Mouse (Mus musculus) right cerebral cortex, postnatal 25 days (tissue): ENCODE measurements around the gene F2rl1.
A peak's percentile ranks its signal among the peaks of the same experiment; 100 is the strongest.

Experiments used
- DNase-seq: peaks from one replicate; pipeline ENCODE4 v3.0.0; 2022

The F2rl1 gene

DNA sequence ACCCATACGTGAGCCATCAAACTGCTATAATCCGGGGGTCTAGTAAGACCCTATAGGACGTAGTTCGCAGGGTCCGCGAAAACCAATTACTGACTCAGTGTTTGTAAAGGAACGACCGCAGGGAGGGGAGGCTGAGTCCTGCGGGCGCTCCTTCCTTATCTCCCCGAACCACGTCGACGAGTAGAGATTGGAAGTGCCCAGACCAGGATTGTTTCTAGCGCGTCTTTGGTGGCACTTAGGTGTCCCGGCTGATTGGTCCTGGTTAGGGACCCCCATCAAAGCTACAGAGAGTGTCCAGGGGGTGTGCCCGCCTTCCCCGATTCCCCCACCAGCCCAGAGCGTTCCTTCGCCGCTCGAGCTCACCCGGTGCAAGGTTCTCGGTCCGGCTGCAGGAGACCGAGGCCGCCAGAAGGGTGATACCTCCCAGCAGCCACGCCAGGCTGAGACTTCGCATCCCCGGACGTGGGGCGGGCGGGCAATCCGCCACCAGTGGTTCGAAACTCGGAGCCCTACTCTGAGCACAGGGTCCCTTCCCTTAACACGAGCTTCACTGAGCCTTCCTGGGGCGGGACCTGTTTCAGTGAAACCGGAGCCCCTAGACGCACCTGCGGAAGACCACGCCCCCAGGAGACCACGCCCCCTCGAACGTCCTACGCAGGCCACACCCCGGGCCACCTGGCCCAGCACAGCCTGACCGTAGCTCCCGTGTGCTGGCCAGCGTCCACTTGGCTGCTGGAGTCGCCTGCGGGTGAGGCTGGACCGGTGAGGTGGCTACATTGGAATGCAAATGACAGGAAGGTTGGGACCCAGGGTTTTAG, at the start of gene F2rl1:
Gene F2rl1 (minus strand): TSS at position 554 of the 818 bp plus-strand sequence.
- no peak for DNase-seq

DNA sequence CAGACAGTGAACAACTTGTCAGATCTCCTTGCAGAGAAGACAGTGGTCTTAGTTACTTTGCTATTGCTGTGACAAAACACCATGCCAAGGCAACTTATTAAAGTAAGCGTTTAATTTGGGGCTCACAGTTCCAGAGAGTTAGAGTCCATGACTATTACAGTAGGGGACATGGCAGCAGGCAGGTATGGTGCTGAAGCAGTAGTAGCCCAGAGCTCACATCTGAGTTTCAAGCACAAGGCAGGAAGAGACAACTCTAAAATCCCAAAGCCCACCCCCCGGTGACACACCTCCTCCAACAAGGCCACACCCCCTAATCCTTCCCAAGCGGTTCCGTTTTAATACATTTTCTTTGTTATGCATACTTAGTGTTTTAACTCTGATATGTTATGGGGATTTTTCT, 45.9 kb upstream of the F2rl1 start:
- no peak for DNase-seq

DNA sequence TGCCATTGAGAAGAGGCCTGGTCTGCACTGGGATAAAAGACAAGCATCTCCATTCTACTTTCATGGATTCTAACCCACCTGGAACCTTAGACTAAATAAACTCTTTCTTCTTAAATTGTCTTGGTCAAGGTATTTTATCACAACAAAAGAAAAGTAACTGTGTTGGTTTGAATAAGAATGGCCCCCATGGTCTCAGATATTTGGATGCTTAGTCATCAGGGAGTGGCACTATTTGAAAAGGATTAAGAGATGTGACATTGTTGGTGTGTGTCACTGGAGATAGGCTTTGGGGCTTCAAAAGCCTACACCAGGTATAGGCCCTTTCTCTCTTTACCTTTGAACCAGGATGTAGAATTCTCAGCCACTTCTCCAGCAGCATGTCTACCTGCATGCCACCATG, 44.3 kb upstream of the F2rl1 start:
- no peak for DNase-seq

DNA sequence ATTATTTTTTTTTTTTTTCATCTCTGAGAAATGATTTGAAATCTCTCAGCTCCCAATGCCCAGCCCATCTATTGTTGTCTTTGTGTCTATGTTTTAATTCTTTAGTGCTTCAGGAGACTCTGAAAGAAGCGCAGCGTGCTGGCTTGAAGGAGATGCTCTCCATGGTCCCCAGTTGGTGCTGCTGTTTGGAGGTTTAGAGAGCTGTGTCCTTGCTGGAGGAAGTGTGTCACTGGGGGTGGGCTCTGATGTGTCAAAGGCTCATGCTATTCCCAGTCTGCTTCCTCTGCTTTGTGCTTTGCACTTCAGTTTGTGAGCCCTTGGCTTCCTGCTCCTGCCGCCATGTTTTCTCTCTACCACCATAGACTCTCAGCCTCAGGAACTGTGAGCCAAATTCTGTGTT, 43.3 kb upstream of the F2rl1 start:
- DNase-seq = no peak

DNA sequence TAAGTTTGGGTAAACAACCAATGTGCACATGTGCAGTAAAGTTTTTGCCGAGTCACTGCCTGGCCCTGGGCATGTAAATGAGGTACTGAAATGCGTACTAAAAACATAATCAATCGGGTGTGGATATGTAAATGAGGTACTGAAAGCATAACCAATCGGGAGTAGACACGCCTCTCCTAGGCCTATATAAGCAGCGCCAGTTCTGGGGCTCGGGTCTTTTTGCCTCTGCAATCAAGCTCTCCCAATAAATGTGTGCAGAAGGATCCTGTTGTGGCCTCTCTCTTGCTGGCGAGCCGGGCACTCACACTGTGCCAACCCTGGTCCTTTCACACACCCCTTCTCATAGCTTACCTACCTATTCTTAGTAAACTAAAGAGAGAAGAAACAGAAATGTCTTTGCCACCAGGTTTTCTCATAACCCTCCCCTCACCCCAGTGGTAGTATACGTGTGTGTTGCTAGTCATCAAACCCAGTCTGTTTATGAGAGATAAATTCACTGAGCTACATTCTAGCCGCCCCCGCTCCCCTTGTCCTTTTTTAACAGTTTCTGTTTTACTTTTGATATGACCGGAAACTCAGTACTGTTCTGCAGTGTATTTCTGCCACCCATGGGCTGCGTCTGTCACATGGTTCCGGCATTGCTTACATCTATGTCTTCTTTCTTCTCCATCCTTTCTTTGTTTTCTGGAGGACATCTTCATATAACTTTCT, 42.0 kb upstream of the F2rl1 start:
- no peak for DNase-seq

DNA sequence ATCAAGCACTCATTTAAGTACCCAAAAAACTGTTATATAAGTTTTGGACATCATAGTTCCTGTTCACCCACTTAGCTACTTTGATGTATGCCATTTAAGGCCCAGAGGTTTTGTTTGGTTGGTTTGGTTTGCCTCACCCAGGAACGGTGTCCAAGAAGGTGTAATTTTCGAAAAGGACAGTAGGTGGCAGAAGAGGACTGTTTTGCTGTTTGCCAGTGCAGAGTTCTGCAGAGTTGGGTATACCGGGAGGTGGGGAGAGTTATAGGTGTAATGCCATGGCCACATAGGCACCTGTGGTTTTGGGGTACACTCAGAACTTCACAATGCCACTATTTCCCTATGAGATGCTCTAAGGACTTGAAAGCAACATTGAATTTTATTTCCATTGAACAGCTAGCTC, 38.7 kb upstream of the F2rl1 start:
- peak; percentile 42 for DNase-seq

DNA sequence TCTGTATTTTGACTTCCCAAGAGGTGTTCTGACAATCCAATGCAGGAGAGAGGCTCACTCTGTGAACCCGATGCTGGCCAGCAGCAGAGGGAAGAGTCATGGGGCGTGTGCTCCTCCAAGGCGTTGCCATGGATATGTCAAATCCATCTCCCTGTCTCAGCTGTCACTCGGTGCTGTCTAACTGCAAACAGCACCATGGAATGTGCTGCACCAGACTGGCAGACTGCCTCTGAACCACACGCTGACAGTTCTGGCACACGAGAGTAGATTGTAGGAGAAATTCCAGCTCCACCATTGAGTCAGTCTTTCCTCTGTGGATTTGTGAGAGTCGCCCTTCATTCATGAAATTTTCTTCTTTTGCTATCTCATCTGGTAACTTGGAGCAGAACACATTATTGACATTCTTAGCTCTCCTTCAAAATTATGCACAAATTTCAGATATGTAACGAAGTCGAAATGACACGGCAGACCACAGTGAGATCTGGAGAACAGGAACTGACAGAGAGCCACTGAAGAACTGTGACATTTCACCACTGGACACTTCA, 38.1 kb upstream of the F2rl1 start:
- no peak for DNase-seq

DNA sequence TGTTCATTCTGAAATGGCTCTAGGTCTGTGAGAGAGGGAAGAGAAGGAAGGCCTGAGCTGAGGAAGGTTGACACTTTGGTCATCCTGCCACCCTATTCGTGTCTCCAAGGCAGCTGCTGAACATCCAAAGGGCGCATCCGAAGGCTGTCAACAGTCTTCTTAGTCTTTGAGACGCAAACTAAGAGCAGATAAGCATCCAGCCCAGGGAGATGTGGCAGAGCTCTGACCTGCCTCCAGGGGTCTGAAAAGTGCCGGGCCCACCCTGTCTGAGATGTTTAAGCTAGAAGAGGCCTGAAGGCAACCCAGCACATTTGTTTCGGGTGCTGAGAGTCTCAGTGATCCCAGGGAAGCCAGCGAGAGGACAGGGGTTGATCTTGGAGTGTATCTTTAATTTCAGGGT, 32.3 kb upstream of the F2rl1 start:
- DNase-seq = no peak

DNA sequence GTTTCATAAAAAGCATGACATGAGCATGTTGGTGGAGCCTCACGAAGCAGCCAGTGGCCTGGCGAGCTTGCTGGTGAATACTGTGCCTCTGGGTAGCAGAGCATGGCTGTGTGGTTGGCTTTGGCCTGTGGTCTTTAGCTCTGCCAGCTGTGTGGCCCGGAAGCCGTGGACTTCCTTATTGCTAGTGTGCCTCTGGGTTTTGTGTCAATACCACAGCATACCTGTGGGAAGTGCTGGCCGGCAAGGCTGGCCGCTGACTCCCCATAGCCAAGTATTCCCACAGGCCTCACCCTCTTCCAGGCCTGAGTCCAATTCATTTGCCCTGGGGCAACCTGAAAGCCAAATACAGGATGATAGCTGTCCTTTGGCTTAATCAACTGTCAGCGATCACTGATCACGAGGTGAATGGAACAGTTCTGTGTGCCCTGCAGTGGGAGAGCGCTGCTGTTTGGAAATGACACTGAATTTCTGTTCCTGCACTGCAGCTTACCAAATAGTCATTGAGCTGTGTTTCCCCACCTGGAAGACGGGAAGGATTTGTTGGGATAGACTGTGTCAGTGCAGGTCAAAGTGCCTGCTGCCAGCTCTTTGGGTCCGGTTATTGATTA, 29.0 kb upstream of the F2rl1 start:
- no peak for DNase-seq

DNA sequence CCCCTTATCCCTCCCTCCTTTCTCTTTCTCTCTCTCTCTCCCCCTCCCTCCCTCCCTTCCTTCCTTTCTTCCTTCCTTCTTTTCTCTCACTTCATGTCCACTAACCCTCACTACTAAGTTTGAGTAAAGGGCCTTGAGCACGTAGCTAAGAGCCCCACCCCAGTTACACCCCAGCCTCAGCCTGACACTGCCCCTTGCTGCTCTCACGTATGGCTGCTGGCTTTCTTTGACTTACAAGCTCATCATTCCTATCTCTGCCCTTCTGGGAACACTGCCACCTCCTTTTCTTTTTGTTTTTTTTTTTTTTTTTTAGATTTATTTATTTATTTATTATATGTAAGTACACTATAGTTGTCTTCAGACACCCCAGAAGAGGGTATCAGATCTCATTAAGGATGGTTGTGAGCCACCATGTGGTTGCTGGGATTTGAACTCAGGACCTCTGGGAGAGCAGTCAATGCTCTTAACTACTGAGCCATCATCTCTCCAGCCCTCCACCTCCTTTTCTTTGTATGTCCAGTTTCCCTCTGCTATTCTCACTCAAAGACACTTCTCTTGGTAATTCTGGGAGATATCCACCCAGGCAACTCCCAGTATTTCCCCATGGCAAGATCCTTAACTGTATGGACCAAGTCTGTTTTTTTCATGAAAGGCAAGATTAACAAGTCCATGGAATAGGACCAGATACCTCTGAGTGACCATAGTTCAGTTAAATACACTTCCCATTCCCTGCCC, 25.8 kb upstream of the F2rl1 start:
- no peak for DNase-seq

DNA sequence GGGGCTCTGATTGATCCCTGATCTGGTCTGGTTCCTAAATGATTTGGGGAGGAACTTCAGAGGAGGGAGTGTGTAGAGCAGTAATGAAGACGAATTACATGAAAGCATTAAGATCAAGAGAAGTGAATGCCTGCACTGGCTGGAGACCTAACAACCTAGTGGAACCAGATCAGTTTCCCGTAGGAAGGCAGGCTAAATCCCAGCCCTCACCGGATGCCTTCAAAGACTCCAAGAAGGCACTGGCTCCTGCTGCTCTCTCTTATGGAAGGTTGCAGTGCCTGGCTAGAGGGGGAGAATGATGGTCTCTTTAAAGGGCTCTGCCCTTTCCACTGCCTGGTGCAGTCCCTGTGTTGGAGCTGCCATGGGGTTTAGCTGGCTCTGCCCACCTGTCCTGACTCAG, 24.4 kb upstream of the F2rl1 start:
- DNase-seq = no peak

DNA sequence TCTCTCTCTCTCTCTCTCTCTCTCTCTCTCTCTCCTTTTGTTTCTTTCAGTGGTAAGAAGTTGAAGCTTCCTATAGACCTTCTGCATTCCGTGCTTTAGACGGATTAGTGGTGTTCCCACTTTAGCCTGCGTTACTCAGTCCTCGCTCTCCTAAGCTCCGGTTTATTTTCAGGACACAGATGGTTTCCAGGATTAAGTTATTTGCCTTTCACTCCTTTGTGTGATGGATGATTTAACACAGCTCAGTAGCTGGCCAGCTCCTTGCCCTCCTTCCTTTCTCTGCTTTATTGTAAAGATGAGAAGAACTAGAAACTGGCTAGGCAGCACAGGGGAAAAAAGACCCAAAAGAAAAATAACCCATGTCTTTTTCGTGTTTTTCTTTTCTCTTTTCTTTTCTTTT, 23.8 kb upstream of the F2rl1 start:
- no peak for DNase-seq

DNA sequence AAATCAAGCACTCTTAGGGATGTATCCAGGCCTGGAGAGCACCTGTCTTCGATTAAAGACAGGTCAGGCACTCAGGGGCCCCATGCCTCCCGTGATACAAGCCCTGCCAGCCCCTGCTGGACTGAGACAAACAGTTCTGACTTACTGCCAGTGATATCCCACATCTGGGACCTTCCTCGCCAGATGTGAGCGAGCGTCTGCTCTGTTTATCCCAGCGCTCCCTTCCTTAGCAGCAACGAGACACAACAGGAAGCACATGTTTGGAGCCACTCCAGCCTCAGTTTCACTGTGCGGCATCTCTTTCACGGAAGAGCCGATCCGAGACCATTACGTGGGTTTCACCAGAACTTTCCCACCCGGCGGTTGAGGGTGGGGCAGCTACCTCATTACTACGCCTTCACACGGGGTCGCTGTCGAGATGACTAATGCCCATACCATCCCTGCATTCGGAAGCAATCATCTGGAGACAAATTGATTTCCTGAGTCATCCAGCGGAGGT, 23.3 kb upstream of the F2rl1 start:
- DNase-seq = no peak

DNA sequence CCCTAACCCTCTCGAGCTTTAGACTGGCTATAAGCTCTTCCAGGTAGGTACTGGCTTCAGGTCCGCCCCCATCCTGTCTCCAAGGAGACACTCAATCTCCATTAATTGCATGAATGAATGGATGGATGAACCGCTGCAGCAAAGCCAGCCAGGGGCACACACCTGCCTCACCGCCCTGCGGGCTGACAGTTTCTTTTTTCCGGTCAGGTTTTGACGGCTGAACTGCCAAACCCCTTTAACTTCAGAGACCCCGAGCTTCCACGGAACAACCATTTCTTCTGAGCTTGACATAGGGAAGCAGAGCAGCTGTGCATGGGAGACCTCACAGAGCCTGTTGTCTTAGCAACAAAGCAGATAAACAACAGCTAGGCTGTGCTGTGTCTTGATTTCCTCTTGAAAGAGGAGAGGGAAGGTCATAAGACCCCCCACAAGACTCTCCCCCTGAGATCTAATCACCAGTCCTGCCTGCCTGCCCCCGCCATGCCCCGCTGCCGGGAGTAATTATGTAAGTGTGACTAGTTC, 22.1 kb upstream of the F2rl1 start:
- no peak for DNase-seq

DNA sequence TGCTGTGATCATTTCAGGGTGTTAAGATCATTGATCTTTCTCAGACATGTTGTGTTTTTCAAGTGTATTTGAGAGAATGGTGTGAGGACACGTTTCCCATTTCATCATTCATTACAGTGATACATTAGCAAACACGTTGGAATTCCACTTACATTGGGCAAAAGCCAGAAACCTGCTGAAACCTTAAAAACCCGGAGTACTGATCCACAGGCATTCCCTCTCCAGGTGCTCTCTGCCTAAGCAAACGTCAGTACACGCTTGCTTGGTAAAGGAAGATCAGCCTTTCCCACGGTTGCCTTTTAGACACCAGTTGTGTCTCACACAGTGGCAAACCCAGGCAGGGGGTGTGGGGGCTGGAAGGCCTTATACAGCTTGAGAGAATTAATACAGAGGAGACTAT, 21.2 kb upstream of the F2rl1 start:
- DNase-seq = no peak

DNA sequence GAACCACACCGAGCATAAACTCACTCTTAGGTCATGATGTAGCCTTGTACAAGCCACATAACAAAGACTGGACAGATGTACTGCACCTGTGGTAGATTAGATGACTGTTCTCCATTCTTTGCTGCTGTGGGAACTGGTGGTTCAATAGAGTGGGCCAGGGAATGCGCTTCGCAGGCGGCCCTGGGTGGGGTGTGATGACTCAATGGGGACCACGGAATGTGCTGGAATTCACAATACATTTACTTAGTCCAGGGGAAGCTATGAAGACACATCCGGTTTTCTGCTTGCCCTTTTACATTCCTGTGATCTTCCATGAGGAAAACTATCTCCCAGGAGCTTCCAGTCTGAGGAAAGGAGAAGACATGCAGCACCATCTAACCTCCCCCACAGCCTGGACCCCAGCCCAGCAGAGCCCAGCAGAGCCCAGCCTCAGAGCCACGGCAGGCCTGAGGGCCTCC, 20.7 kb upstream of the F2rl1 start:
- no peak for DNase-seq

DNA sequence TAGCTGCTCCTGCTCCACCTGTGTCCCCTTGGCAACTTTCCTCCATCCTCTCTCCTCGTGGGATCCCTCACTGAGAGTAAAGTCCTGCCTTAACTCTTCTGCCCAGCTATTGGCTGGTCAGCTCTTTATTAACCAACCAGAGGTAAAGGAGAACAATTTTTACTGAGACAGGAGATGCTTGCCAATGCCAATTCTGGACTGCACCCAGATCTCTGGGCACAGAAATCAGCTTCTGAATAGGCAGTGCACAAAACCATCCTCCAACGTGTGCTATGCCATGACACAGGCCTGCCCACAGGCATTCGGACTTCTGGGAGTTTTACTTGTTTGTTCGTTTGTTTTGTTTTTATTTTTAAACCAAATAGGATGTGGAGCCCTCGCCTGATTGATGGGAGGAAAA, 13.0 kb upstream of the F2rl1 start:
- DNase-seq = no peak

DNA sequence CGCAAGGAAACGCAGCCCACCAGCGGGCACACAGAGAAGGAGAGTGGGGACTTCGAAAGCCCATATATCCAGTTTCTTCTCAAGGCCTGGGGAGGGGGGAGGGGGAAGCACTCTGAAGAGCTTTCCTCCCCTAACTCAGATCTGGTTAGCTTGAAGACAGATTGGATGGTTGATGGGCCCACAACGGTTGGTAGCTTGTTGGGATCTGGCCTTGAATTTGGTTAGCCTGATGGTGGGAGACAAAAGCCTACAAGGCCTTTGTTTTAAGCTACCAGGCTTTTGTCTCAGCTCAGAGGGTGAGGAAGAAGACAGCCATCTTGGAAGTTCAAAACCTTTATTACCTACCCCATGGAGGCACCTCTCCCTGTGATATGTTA, 11.1 kb upstream of the F2rl1 start:
- no peak for DNase-seq

DNA sequence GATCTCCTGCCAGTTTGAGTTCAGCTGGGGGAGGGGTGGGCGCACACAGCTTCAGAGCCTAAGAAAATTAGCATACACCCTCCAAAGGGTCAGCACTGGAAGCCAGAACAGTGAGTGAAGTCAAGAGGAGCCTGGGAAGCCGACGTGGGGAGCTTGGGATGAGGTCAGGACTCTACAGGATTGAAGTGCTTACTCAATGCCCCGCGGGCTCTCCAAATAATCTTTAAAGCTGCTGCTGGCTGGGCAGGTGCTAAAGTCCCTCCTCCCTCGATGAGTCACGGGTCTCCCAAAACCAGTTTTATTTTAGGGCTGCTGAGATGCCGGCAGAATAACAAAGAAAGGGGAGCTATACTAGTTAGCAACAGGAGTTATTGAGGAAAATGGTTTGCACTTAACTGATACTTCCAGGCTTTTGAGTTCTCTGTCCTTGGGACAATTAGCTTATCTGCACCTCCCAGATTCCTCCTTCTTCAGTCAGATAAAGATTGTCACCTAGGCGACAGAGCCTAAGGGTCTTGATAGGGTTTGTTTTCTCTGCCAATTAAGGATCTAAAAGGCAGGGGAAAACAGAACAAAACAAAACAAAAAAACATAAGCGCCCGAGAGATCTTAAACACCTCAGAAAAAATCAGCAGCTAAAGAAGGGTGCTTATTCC, 10.6 kb upstream of the F2rl1 start:
- DNase-seq = no peak

DNA sequence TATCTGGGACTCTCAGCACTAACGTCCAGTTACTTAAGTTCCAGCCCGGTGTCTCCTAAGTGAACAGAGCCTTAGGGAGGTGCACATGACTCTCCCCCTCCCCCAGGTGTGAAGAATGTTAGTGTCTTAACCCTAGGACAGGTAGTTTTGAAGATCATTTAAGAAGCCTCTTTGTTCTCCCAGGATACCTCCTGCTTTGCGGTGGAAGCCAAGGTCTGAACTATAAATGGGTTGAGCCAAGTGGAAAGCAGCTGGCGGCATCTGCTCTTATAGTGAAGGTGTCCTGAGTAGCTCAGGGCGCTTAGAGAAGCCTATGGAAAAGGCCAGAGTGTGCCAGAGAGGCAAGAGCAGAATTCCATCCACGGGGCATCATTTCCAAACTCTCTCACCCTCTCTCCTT, 10.0 kb upstream of the F2rl1 start:
- DNase-seq = no peak

DNA sequence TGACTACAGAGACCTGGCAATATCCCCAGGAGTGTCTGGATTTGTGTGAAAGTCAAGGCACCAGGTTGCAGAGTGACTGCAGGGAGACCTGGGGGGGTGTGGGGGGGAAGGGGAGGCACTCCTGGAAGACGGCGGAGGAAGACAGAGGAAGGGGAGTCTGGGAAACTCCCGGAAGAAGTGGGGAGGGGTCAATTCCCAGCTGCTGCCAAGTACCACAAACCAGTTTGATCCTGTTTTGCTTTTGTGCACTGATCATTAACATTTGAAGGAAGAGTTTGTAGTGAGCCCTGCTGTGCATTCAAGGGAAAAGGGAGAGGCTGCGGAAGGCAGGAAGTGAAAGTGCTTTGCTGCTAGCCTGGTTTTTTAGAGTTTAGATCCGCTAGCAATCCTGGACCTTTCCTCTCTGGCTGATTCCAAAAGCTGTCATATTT, 9.1 kb upstream of the F2rl1 start:
- DNase-seq = no peak

DNA sequence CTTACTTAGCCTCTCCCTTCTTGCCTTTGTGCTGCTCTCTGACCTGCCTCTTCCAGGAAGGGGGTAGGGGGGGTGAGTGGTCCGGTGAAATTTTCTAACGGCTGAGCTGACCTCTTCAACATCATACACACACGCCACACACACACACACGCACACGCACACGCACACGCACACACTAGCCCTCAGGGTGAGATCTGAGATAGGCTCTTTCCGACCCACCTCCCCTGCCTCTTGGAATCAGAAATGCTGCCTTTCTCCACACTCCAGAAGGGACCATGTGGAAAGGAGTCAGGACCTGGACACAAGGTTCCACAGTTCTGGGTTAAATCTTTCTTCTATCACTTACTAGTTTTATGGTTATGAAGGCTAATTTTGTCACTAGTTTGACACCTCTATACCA, 8.6 kb upstream of the F2rl1 start:
- DNase-seq = no peak
